Mouse (Mus musculus) hindbrain, embryonic 13.5 days (tissue): ENCODE measurements around the gene Stmn1. TPM values are rescaled to one million over a fixed set of nuclear protein-coding genes. Genes with fewer than 3 reads are reported as not detected.

Source experiments
- microRNA-seq: library from miRNA; unstranded; fragments of <30 nt; microRNA quantifications from one replicate; pipeline ENCODE4, GENCODE M21; 2016
- polyA plus RNA-seq: library from polyadenylated mRNA; unstranded; fragments of >200 nt; fragmentation: Nextera tagmentation; extraction: Ambion mirVana; gene quantifications from 2 replicates; pipeline ENCODE4 v1.2.1, GENCODE M21; 2015

Gene Stmn1
- polyA plus RNA-seq, 1 experiment from 2014 or later, result 6,917 TPM

Small RNA genes within 50 kb of the gene (microRNA-seq; reads per million reads assigned to microRNA genes)
- not detected for gene Gm23634

Other genes starting within 250 kb of the Stmn1 start
- gene Catsper4, start 240.9 kb upstream of the Stmn1 start, polyA plus RNA-seq, result not detected in 2 replicates
- gene Cnksr1, start 229.9 kb upstream of the Stmn1 start, polyA plus RNA-seq, result 0.06 and 0.08 TPM in 2 replicates
- gene E130218I03Rik, start 224.7 kb upstream of the Stmn1 start, polyA plus RNA-seq, result 0.45 and 0.56 TPM in 2 replicates
- gene Zfp593, start 222.7 kb upstream of the Stmn1 start, polyA plus RNA-seq, result 15.5 and 15.7 TPM in 2 replicates
- 0.54 and 0.74 TPM in 2 replicates for gene Gm30191, start 221.4 kb upstream of the Stmn1 start, polyA plus RNA-seq
- 9.3 and 14.2 TPM in 2 replicates for gene Grrp1, start 214.2 kb upstream of the Stmn1 start, polyA plus RNA-seq
- 35.0 and 37.3 TPM in 2 replicates for gene Pdik1l, start 180.4 kb upstream of the Stmn1 start, polyA plus RNA-seq
- gene Trim63, start 153.2 kb upstream of the Stmn1 start, polyA plus RNA-seq, result 0.38 and 0.51 TPM in 2 replicates
- not detected in 2 replicates for gene Slc30a2, start 125.1 kb upstream of the Stmn1 start, polyA plus RNA-seq
- gene Extl1, start 84.5 kb upstream of the Stmn1 start, polyA plus RNA-seq, result 0.36 and 0.45 TPM in 2 replicates
- 7.8 TPM in 2 replicates for gene Pafah2, start 72.0 kb upstream of the Stmn1 start, polyA plus RNA-seq
- 20.2 and 21.5 TPM in 2 replicates for gene Paqr7, start 28.4 kb downstream of the Stmn1 start, polyA plus RNA-seq
- 2.6 and 2.8 TPM in 2 replicates for gene Aunip, start 42.7 kb downstream of the Stmn1 start, polyA plus RNA-seq
- 160 and 163 TPM in 2 replicates for gene Mtfr1l, start 67.1 kb downstream of the Stmn1 start, polyA plus RNA-seq
- 9.5 and 11.0 TPM in 2 replicates for gene Selenon, start 83.8 kb downstream of the Stmn1 start, polyA plus RNA-seq
- gene Man1c1, start 236.0 kb downstream of the Stmn1 start, polyA plus RNA-seq, result 3.6 and 3.8 TPM in 2 replicates